Mouse (Mus musculus): ENCODE data around the gene Gm11213. TPM values are rescaled to one million over a fixed set of nuclear protein-coding genes. Genes with fewer than 3 reads are reported as not detected.

Gm11213 gene
- total RNA-seq (2021) = not detected

DNA sequence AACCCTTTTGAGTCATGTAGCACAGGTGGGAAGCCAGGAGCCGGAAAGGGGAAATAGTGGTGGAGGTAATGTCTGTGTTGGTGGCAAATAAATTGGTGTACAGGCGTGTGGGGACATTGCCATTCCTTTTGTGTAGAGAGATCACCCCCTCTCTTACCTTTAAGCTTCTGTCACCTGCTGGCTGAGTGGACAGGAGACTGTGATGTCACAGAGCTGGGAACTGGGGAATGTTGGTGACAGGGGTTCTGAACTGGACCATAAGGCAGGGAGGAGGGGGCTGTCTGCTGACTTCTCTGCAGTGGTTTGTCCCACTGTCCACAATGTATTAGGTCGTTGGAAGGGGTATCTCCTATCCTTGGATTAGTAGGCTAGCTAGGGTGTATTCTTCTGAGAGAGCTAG lies at the start of gene Gm11213:
Gm11213 (minus strand) TSS at position 317 of the 400 bp plus-strand sequence.
- intact Hi-C loops (cut with DNase I) = no loop called here
- DNase-seq = no peak

- no peak for DNase-seq
- intact Hi-C loops (cut with DNase I) = no loop called here
These were observed 49.3 kb upstream of the Gm11213 start for GRCm38 (mm10) chr4:63654381-63654780.

DNA sequence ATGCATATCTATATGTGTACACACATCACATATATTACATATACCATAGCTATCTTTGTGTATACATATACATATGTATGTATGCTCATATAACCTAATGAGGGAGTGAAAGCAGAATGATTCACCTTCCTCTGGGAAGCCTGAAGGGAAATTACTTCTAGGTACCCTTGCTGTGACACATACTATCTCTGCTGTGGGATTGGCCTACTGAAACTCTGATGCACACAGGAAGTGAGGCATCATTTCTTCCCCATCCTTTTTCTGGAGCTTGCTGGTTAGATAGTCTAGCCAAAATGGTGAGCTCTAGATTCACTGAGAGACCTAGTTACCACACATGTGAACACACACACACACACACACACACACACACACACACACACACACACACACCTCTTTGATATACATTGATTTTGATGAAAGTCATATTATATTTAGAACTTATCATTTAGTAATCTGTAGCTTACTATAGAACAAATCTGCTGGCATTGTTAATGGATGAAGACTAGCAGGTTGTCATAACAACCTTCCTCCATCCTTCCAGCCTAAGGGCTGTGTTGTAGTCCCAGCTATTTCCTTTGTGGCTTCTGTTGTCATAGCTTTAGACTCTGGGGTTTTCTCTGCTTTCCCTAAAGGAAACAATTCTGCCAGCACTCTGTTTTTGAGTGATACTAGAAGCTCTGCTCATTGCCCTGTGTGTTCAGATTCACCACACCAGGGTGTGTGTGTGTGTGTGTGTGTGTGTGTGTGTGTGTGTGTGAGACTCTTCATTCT lies 39.1 kb upstream of the Gm11213 start:
- DNase-seq = no peak
- intact Hi-C loops (cut with DNase I) = no loop called here

DNA sequence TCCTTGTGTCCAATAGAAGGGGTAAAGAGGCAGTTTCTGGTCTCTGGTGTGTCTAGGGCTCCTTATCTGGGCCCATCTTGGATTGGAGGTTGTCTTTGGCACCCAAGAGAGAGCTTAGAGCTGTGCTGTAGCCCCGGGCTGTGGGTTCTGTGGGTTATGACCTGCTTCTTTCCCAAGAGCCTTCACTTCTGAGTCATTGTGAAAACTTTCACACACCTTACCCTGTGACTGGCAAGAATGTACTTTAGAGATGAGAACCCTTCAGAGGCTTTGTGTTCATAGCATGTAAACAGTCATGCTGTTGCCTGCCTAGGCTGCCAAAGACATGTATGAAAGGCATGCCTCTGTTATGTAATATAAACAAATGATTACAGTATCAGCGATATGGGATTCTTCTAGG lies 34.8 kb upstream of the Gm11213 start:
- intact Hi-C loops (cut with DNase I) = no loop called here
- no peak for DNase-seq

GRCm38 (mm10) chr4:63638603-63639002 lies 33.5 kb upstream of the Gm11213 start:
- DNase-seq = no peak
- intact Hi-C loops (cut with DNase I) = no loop called here

DNA sequence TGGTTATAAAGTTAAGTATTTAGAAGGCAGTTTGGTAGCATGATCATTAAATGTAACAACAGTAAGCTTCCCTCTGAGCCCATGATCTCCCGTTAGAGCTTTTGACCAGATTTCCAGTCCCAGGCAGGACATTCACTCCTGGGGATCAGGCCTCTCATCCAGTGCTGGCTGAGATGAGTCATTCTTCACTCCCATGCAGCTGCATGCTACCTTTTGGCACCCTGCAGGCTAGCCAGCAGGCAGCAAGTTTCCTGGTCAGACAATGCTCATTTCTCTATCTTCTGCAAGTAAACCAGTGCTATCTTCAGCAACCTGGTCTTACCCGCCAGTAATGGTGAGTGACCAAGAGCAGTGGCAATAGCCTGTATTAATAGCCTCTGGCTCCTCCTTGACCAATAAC lies 28.1 kb upstream of the Gm11213 start:
- intact Hi-C loops (cut with DNase I) = no loop called here
- no peak for DNase-seq

DNA sequence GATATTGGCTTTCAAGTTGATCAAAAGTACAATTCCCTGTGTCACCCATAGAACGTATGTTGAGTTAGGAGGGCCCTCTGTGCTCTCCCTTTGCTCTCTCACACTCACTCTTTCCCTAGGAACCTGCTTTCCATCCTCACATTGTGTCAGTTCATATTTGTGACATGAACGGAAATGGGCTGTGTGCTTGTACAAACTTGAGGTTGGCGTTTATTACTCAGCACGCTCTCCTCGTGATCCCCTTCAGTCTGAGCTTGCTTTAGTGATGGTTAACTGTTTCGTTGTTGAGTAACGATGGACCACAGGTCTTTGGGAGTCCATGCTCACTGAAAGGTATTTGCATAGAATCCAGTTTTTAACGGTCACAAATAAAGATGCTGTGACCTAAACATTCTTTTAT lies 22.1 kb upstream of the Gm11213 start:
- no peak for DNase-seq
- intact Hi-C loops (cut with DNase I) = no loop called here

- DNase-seq = no peak
- intact Hi-C loops (cut with DNase I) = no loop called here
These were observed 20.6 kb upstream of the Gm11213 start for GRCm38 (mm10) chr4:63625563-63626080.

DNA sequence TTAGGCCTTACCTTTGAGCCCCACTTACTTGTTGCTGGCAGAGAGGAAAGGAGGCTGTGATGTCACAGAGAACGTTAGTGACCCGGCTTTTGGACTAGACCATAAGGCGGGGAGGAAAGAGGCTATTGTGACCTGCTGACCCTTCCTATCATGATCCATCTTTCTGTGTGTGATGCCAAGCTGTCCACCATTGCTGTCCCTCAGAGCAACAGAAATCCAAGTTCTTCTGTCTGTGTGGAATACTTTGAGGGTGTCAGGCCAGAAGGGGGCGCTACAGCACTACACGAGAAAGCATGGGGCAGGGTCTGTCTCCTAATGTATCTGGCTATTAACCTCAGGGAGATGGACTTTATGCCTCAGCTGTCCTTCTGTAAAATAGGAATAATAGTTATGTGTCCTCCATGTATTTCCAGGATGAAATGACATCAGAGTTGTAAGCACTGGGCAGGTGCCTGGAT lies 17.3 kb upstream of the Gm11213 start, which contains the start of gene Tex48:
Tex48 (minus strand) TSS at position 51 of the 458 bp plus-strand sequence.
- intact Hi-C loops (cut with DNase I) = no loop called here
- DNase-seq = peak; percentile 35

DNA sequence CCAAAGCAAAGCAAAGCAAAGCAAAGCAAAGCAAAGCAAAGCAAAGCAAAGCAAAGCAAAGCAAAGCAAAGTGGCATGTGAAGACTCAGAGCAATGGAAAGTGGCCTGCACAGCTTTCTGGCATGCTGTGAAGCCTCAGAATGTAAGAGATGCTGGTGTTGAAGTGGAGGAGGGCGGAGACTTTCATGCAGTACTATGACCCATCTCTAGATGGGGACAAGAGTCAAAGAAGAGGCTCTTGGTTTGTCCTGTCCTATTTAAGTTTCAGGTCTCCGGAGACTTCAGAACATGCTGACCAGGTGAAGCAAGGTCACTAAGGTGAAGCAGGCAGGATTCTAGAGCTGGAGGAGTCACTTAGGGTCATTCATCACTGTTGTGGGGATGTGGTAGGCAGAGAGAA lies 16.8 kb upstream of the Gm11213 start:
- intact Hi-C loops (cut with DNase I) = no loop called here
- no peak for DNase-seq

GRCm38 (mm10) chr4:63608391-63608790 lies 3.3 kb upstream of the Gm11213 start:
- intact Hi-C loops (cut with DNase I) = no loop called here
- no peak for DNase-seq

DNA sequence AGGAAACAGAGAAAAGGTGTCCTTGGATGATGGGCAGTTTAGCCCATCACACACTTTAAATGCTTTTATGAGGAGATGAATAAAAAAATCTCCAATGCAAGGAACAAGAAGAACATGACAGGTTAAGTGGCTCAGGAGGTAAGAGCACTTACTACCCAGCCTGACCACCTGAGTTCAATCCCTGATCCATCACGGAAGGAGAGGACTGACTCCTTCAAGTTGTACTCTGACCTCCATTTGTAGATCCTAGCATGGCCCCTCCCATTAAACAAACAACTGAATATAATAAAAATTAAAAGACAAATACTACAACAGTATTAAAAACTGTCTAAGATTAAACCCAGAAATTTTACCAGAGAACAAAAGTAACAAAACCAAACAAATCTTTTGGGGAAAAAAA lies 907 bp upstream of the Gm11213 start:
- no peak for DNase-seq

GRCm38 (mm10) chr4:63605545-63605944 lies 484 bp upstream of the Gm11213 start:
- DNase-seq = no peak
- intact Hi-C loops (cut with DNase I) = no loop called here

More for the DNA sequence above, 907 bp upstream of the Gm11213 start:
- intact Hi-C loops (cut with DNase I) = no loop called here

DNA sequence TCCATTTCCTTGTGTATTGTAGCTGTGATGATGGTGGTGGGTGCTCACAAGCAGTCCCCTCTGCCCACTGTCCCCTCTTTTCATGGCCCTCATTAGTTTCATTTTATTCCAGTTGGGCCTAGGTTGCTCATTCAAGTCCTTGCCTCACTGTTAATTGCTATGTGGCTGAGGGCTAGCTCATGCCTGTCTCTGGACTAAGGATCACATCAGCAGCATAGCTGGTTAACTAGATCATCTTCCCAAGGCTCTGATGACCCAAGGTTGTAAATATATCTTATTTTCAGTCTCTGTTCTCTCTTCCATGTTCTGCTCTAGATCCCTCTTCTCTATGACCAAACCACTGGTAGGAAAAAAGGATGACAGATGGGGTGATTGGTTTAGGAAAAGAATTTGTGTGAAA lies 3.8 kb downstream of the Gm11213 start:
- no peak for DNase-seq
- intact Hi-C loops (cut with DNase I) = no loop called here

DNA sequence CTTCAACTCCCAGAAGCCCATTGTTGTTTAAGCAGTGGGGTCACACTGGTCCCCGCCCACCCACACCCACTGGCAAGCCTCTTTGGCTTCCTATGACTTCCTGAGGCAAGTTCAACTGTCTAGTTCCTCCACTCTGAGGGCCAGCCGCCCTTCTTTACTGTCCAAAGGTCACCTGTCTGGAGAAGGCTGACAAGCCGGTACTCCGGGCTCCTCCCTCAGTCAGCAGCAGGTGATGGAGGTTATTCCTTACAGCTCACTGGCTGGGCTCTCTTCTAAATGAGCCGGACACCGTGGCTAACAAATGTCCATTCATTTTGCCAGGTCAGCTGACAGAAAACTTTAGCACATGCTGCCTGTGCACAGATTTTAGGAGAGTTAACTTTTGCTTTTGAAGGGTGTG lies 4.3 kb downstream of the Gm11213 start:
- intact Hi-C loops (cut with DNase I) = no loop called here

GRCm38 (mm10) chr4:63596010-63596409 lies 9.1 kb downstream of the Gm11213 start:
- intact Hi-C loops (cut with DNase I) = no loop called here
- DNase-seq = no peak

More for the DNA sequence above, 4.3 kb downstream of the Gm11213 start:
- no peak for DNase-seq

DNA sequence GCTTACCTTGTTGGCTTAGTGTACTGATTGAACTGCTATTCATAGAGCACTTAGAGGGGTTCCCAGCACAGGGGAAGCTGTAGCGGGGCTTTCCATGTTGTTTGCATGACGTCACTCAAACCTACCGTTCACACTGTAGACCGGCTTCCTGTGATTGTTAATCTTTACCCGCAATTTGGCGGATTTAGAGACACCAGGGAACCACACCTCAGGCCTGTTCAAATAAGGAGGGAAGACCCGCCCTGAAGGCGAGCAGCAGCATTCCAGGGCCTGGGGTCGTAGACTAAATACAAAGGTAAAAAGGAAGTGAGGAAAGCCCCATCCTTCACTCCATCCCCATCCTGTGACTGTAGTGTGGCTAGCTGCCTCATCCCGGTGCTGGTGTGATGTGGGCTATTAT lies 9.8 kb downstream of the Gm11213 start:
- intact Hi-C loops (cut with DNase I) = no loop called here
- no peak for DNase-seq

DNA sequence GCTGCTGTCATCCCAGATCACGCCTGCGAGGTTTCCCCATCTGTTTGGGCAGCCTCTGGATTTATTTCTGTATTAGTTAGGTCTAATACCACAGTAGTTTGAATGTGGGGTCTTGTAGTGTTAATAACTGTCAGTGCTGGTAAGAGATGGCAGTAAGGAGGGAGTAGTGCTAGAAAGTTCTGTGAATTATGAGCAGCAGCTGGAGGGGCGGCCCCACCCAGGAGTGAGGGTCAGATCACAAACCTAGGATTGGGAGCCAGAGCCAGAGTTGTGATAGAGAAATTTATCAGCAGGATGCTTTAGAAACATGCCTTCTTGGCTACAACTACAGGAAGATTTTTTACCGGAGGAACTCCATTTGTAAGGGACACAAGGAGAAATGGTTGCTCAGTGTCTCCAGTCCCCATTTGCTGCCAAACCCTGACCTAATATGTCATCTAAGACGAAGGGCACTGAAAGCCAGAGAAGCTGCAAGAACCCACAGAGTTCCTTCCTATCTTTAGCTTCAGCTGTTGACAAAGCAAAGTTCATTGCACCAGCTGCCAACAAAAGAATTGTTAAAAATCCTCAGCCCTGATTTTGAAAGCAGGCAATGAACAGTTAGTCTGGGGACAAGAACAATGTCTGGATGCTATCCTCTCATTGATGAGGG lies 10.5 kb downstream of the Gm11213 start:
- intact Hi-C loops (cut with DNase I) = no loop called here
- no peak for DNase-seq

- no peak for DNase-seq
- intact Hi-C loops (cut with DNase I) = no loop called here
These were observed 14.5 kb downstream of the Gm11213 start for GRCm38 (mm10) chr4:63590538-63590937.

DNA sequence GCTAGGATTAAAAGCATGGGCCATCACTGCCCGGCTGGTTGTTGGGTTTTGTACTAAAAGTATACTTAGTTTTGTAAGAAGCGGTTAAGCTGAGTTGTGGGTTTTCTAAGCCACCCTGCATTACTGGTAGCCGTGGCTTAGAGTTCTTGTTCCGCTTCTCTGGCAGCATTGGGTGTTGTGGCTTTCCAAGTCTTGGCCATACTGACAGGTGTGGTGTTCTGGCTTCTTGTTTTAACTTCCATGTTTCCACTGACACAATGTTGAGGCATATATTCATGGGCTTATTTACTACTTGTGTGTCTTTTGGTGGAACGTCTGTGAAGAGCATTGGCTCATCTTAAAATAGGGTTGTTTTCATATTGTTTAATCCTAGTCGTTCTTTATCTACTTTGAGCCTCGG lies 15.1 kb downstream of the Gm11213 start:
- intact Hi-C loops (cut with DNase I) = no loop called here
- no peak for DNase-seq

GRCm38 (mm10) chr4:63586240-63586639 lies 18.8 kb downstream of the Gm11213 start:
- intact Hi-C loops (cut with DNase I) = no loop called here
- DNase-seq = no peak

- no peak for DNase-seq
- intact Hi-C loops (cut with DNase I) = no loop called here
These were observed 19.8 kb downstream of the Gm11213 start for GRCm38 (mm10) chr4:63585216-63585615.
